Mouse (Mus musculus) heart, embryonic 13.5 days (tissue): ENCODE results near the gene Mrm3. TPM values are rescaled to one million over a fixed set of nuclear protein-coding genes. Genes with fewer than 3 reads are reported as not detected.

ENCODE experiments used
- ATAC-seq: fragments of 200-750 bp; cut with Nextera tagmentation; 2 replicates; pipeline ENCODE4 v1.8.0; 2017; ENCODE audit warnings: moderate TSS enrichment; ENCODE audit not compliant: insufficient number of reproducible peaks, low FRiP score, low TSS enrichment; ENCODE audit errors: extremely low read depth
- H3K27ac ChIP-seq: fragments of 300-500 bp; sonication (generic); replicated peaks from 2 replicates; pipeline ENCODE4 v1.5.1; 2015; ENCODE audit warnings: moderate library complexity, mild to moderate bottlenecking, inconsistent platforms
- H3K27me3 ChIP-seq: fragments of 300-500 bp; sonication (generic); replicated peaks from 2 replicates; pipeline ENCODE4 v1.6.1; 2015; ENCODE audit warnings: mild to moderate bottlenecking, inconsistent platforms
- H3K36me3 ChIP-seq: fragments of 300-500 bp; sonication (generic); 2 replicates; pipeline ENCODE4 v1.6.1; 2015; ENCODE audit warnings: mild to moderate bottlenecking, inconsistent platforms
- H3K4me1 ChIP-seq: fragments of 300-500 bp; sonication (generic); 2 replicates; pipeline ENCODE4 v1.6.1; 2015; ENCODE audit warnings: inconsistent platforms
- H3K4me2 ChIP-seq: fragments of 300-500 bp; sonication (generic); 2 replicates; pipeline ENCODE4 v1.6.1; 2015; ENCODE audit warnings: inconsistent platforms, mild to moderate bottlenecking, moderate library complexity
- H3K4me3 ChIP-seq: fragments of 300-500 bp; sonication (generic); 2 replicates; pipeline ENCODE4 v1.5.1; 2015; ENCODE audit warnings: moderate library complexity, mild to moderate bottlenecking, inconsistent platforms
- H3K9ac ChIP-seq: fragments of 300-500 bp; sonication (generic); 2 replicates; pipeline ENCODE4 v1.6.1; 2015; ENCODE audit warnings: inconsistent platforms, mild to moderate bottlenecking, moderate library complexity
- H3K9me3 ChIP-seq: fragments of 300-500 bp; sonication (generic); 2 replicates; pipeline ENCODE4 v1.6.1; 2016; ENCODE audit warnings: inconsistent platforms
- WGBS: fragments of 180-500 bp; shearing (Covaris S2); methylation state at CpG from one replicate; pipeline ENCODE4 v1.1.7; 2015; ENCODE audit warnings: mixed read lengths; 5-methylcytosine and 5-hydroxymethylcytosine counted together
- polyA plus RNA-seq: library from polyadenylated mRNA; unstranded; fragments of >200 nt; fragmentation: Nextera tagmentation; extraction: Ambion mirVana; gene quantifications from 2 replicates; pipeline ENCODE4 v1.2.1, GENCODE M21; 2015

Gene Mrm3
- polyA plus RNA-seq, 1 experiment from 2014 or later: 21.1 TPM

DNA sequence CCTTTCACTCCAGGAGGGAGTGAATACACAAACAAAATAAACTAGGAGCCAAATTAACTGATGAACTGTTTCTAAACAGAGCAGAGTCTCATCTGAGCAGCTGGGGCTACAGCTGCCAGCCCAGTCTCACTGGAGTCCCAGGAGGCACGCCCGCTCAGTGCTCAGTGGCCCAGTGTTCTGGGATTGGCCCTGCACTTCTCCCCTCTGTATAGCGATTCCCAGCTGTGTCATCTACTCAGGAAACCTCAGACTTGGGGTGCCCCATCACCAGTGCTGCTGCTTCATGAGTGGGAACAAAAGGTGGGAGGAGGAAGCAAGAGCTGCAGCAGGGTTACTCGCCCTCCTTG lies 10.4 kb downstream of the Mrm3 start:
- no peaks in the 10 kb centered on the region for H3K27me3 ChIP-seq
- no peak overlapping the region for H3K4me3 ChIP-seq
- H3K9ac ChIP-seq: no peak overlapping the region
- WGBS: 77% methylated on average over 4 of the region's 4 CpGs
- ATAC-seq: no peak
- H3K4me1 ChIP-seq: no peaks in the 10 kb centered on the region; the same call in 1 of the 2 replicates
- no peaks in the 10 kb centered on the region for H3K9me3 ChIP-seq
- H3K27ac ChIP-seq: no peak overlapping the region
- H3K36me3 ChIP-seq: peaks cover 49% of the 10 kb centered on the region
- H3K4me2 ChIP-seq: no peak overlapping the region

DNA sequence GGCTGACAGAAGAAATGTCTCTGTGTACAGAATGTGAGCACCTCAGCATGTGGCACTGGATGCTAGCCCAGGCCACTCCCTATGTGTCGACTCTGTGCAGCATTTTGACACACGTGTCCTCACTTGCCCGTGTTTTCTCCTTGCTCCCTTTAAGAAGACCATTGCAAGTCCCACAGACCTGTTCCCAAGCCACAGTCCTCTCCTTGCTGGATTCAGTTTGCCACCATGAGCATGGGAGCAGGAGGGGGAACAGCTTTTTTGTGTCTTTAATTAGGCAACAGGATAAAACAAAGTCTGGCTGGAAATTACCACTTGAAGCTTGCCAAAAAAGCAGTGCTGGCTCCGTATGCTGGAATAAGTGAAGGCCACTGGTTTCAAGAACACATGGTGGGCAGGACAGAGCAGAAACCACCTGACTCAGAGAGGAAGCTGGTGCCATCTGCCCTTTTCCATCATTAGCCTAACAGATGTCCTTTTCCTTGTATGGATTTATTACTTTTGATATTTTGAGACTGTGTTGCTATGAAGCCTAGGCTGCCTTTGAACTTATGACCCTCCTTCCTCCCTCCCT lies 12.0 kb downstream of the Mrm3 start:
- no peak for ATAC-seq
- no peak overlapping the region for H3K4me2 ChIP-seq
- H3K4me3 ChIP-seq: no peak overlapping the region
- peaks cover 43% of the 10 kb centered on the region for H3K36me3 ChIP-seq
- no peak overlapping the region for H3K9ac ChIP-seq
- H3K9me3 ChIP-seq: no peaks in the 10 kb centered on the region
- H3K4me1 ChIP-seq: peaks cover under 1% of the 10 kb centered on the region; the same call in 1 of the 2 replicates
- no peaks in the 10 kb centered on the region for H3K27me3 ChIP-seq
- WGBS: 65% methylated on average over 4 of the region's 4 CpGs
- H3K27ac ChIP-seq: no peak overlapping the region

DNA sequence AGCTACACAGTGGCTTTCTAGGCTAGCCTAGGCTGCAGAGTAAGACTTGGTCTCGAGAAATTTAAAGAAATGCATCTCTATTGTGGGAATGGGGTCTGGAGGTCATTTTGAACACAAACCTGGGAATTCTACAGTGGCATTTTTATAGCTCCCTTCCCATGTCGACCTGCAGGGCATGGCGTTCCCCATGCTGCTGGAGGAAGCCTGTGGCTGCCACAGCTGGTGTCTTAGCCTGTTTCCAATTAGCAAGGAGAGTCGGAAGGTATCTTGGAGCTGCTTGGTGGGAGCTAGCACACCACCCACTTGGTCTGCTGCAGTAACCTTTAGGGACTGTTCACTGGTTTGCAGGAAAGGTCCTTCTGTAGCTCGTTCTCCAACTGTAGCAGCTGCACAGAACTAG lies 12.6 kb downstream of the Mrm3 start:
- Histone ChIP-seq H3K4me1 (peaks cover 4% of the 10 kb centered on the region; the same call in 1 of the 2 replicates), H3K9me3 (no peaks in the 10 kb centered on the region), H3K4me3 (no peak overlapping the region), H3K4me2 (no peak overlapping the region), H3K27ac (no peak overlapping the region), H3K36me3 (peaks cover 43% of the 10 kb centered on the region), H3K9ac (no peak overlapping the region), H3K27me3 (no peaks in the 10 kb centered on the region)
- WGBS: 41% methylated on average over 5 of the region's 5 CpGs
- ATAC-seq: no peak

GRCm38 (mm10) chr11:76257386-76257785 lies 13.9 kb downstream of the Mrm3 start:
- Histone ChIP-seq H3K4me2 (no peak overlapping the region), H3K27ac (no peak overlapping the region), H3K4me1 (peaks cover 4% of the 10 kb centered on the region; the same call in 1 of the 2 replicates), H3K36me3 (peaks cover 47% of the 10 kb centered on the region), H3K9me3 (no peaks in the 10 kb centered on the region), H3K9ac (no peak overlapping the region), H3K27me3 (no peaks in the 10 kb centered on the region), H3K4me3 (no peak overlapping the region)
- no peak for ATAC-seq
- 67% methylated on average over 4 of the region's 4 CpGs for WGBS

DNA sequence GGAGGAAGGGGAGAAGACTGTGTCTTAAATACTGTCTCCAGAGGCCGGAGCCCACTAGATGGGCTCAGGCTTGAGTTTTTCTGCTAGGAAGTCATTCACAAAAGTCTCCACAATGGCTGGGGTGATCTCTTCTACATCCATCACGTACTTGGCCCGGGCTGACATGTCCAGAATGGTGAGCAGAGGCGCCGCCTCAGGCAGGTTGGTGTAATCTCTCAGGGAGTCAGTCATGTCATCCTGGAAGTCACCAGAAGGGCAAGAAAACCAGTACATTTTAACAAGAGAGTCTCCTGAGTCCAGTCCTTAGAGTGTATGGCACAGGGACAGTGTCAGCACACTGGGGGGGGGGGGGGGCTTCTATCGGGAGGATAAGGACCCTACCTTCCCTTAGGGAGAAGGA lies 15.0 kb downstream of the Mrm3 start:
- Histone ChIP-seq H3K9me3 (no peaks in the 10 kb centered on the region), H3K36me3 (peaks cover 47% of the 10 kb centered on the region), H3K4me2 (no peak overlapping the region), H3K9ac (no peak overlapping the region), H3K27me3 (no peaks in the 10 kb centered on the region), H3K4me1 (peaks cover 11% of the 10 kb centered on the region), H3K4me3 (no peak overlapping the region), H3K27ac (no peak overlapping the region)
- 78% methylated on average over 6 of the region's 6 CpGs for WGBS
- ATAC-seq: no peak

DNA sequence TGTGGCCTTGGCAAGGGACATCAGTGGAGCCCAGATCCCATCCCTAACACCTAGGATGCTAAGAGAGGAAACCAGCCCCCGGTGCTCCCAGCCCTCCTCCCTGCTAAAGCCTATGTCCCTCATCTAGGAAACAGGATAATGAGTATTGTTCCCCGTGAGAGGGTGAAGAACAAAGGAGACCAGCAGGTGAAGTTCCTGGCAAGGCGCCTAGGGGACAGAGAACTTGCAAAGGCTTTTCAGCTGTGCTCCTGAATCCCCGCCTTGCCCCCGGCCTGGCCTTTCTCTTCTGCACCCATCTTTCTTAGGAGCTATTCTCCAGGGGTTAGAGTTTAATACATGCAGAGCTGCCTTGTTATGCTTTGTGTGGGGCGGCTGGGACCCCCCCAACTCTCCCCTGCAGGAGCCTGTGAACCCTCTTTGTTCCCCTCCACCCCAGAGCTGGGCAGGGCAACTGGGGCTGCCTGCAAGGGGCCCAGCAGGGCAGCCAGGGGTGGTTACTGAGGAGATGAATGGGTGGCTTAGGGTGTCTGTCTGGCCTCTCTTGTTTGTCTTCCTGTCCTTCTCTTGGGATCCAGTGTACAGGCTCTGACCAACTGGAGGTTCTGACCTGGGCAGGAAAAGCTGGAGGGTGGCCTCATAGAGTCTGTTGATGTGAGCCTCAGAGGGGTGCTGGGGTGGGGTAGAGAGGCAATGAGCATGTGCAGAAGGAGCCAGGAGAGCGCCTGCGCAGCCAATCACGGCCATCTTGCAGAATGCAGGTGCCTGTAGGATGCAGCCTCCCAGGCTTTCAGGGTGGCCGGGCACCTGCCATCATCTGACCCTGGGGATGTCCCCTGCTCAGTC lies 16.9 kb downstream of the Mrm3 start:
- 75% methylated on average over 10 of the region's 10 CpGs for WGBS

GRCm38 (mm10) chr11:76261224-76261623 lies 17.7 kb downstream of the Mrm3 start:
- Histone ChIP-seq H3K9ac (no peak overlapping the region), H3K4me1 (peaks cover 11% of the 10 kb centered on the region), H3K4me2 (no peak overlapping the region), H3K27ac (no peak overlapping the region), H3K27me3 (no peaks in the 10 kb centered on the region), H3K36me3 (peaks cover 46% of the 10 kb centered on the region), H3K9me3 (no peaks in the 10 kb centered on the region), H3K4me3 (no peak overlapping the region)
- 63% methylated on average over 12 of the region's 12 CpGs for WGBS
- no peak for ATAC-seq

More for the DNA sequence above, 16.9 kb downstream of the Mrm3 start:
- H3K27me3 ChIP-seq: no peaks in the 10 kb centered on the region
- peaks cover 11% of the 10 kb centered on the region for H3K4me1 ChIP-seq
- H3K36me3 ChIP-seq: peaks cover 47% of the 10 kb centered on the region
- ATAC-seq: no peak
- H3K27ac ChIP-seq: no peak overlapping the region
- no peak overlapping the region for H3K9ac ChIP-seq
- H3K4me2 ChIP-seq: no peak overlapping the region
- no peak overlapping the region for H3K4me3 ChIP-seq
- H3K9me3 ChIP-seq: no peaks in the 10 kb centered on the region

- Histone ChIP-seq H3K9me3 (no peaks in the 10 kb centered on the region), H3K9ac (no peak overlapping the region), H3K36me3 (peaks cover 33% of the 10 kb centered on the region), H3K4me1 (peaks cover 11% of the 10 kb centered on the region; the same call in 1 of the 2 replicates), H3K4me2 (no peak overlapping the region), H3K27ac (no peak overlapping the region), H3K27me3 (no peaks in the 10 kb centered on the region), H3K4me3 (no peak overlapping the region)
- no peak for ATAC-seq
- WGBS: 18% methylated on average over 19 of the region's 19 CpGs
Observed at GRCm38 (mm10) chr11:76262611-76263351, 19.3 kb downstream of the Mrm3 start.

- Histone ChIP-seq H3K4me1 (peaks cover 7% of the 10 kb centered on the region; the same call in 1 of the 2 replicates), H3K9ac (no peak overlapping the region), H3K4me2 (no peak overlapping the region), H3K27ac (no peak overlapping the region), H3K27me3 (no peaks in the 10 kb centered on the region), H3K9me3 (no peaks in the 10 kb centered on the region), H3K36me3 (peaks cover 22% of the 10 kb centered on the region), H3K4me3 (no peak overlapping the region)
- no peak for ATAC-seq
- WGBS: 62% methylated on average over 7 of the region's 7 CpGs
Observed at GRCm38 (mm10) chr11:76267550-76267949, 24.0 kb downstream of the Mrm3 start.

DNA sequence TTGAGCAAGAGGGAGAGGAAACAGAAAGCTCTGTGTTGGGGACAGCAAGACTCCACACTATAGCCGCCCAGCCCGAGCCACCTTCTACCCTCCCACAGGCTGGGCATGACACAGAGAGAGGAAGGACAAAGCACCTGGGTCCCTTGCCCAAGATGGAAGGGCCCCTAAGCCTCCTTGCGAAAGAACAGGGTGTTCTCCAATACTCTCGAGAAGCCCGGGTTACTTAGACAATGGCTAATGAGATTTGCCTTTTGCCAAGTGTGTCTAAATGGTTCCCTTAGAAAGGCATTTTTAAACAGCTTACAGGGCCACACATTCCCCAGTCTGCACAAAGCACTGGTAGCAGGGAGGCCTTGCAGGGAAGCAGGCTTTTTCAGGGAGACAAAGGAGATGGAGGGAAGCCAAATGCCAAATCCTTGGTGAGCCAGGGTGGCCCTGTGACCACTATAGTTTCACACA lies 24.5 kb downstream of the Mrm3 start:
- ATAC-seq: no peak
- Histone ChIP-seq H3K27me3 (no peaks in the 10 kb centered on the region), H3K9ac (no peak overlapping the region), H3K4me2 (no peak overlapping the region), H3K9me3 (no peaks in the 10 kb centered on the region), H3K4me3 (no peak overlapping the region), H3K36me3 (peaks cover 26% of the 10 kb centered on the region), H3K4me1 (peaks cover 2% of the 10 kb centered on the region; the same call in 1 of the 2 replicates), H3K27ac (no peak overlapping the region)
- 55% methylated on average over 5 of the region's 5 CpGs for WGBS

DNA sequence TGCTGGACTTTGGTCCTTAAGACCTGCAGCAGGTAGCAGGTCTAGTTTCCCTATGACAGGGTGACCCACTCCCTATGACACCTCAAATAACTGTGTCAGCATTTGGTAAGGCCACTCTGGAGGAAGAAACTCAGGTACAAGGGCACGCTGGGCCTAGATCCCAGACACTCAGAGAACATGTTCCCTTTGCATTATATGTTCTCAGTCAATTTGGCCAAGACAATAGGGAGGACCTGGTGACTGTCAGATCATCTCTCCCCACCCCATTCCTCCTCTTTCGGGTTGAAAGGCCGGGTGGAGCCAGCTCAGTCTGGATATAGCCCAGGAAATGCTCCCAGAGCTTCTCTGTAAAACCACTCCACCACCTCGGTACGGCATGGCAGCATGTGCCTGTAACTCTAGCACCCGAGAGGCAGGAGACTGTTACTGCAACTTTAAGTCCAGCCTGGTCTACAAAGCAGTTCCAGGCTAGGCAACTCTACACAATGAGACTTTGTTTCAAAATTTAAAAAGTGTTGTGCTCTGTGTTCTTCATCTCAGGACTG lies 25.1 kb downstream of the Mrm3 start:
- Histone ChIP-seq H3K27me3 (no peaks in the 10 kb centered on the region), H3K4me1 (no peaks in the 10 kb centered on the region), H3K27ac (no peak overlapping the region), H3K9ac (no peak overlapping the region), H3K36me3 (peaks cover 31% of the 10 kb centered on the region), H3K9me3 (no peaks in the 10 kb centered on the region), H3K4me2 (no peak overlapping the region), H3K4me3 (no peak overlapping the region)
- WGBS: 78% methylated on average over 6 of the region's 6 CpGs
- ATAC-seq: no peak
